Mouse (Mus musculus): ENCODE data around the gene Stx8.

DNA sequence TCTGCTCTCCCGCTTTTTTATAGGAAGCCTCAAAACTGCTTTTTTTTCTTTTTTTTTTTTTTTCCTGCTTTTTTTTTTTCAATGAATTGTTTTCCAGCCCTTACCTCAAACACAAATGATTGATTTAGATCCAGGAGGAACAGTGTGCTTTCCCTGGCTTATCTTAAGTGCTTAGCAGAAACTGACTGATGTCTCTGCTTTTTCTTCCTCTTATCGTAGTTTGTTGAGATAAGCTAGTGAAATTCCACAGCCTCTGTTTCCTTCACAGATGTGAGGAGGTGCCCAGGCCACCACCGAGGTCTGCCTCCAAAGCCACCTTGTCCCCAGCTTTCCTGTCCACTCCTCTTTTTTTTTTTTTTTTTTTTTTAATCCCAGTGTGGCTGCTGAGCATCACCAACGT, 150.2 kb downstream of the Stx8 start:
- TF ChIP-seq POLR2A (IDR thresholded peaks at IDR 0.05; ENCODE audit: borderline replicate concordance, extremely low read depth, low read depth, low read length) (no peak), CTCF (IDR thresholded peaks at IDR 0.05; ENCODE audit: insufficient read depth, low read length) (no peak)
